Mouse (Mus musculus) MEL (cell line): ENCODE data around the gene Hat1.

Experiments used
- CTCF ChIP-seq, 3 experiments: IDR thresholded peaks in 2 of 3; conservative IDR thresholded peaks in 1 of 3; 2 replicates each; pipeline ENCODE4 v1.5.1; 2011 to 2012; ENCODE audit warnings: low read length in 3 of 3, low read depth in 2 of 3, mild to moderate bottlenecking in 2 of 3, improper control_type of control experiment in 1 of 3, inconsistent platforms in 1 of 3, mixed read lengths in 1 of 3, moderate library complexity in 1 of 3; ENCODE audit not compliant: control insufficient read depth in 1 of 3, insufficient read depth in 1 of 3, poor library complexity in 1 of 3, severe bottlenecking in 1 of 3
- E2F4 ChIP-seq: IDR thresholded peaks from 2 replicates; pipeline ENCODE4 v1.6.1; 2011; ENCODE audit warnings: low read depth, low read length, improper control_type of control experiment, borderline replicate concordance
- GABPA ChIP-seq: IDR thresholded peaks from 2 replicates; pipeline ENCODE4 v1.6.1; 2012; ENCODE audit warnings: low read depth, mild to moderate bottlenecking, inconsistent platforms, low read length, improper control_type of control experiment, moderate library complexity
- MAFK ChIP-seq: IDR thresholded peaks from 2 replicates; pipeline ENCODE4 v1.6.1; 2011; ENCODE audit warnings: low read depth, mild to moderate bottlenecking, low read length, improper control_type of control experiment, borderline replicate concordance
- MAX ChIP-seq: IDR thresholded peaks from 2 replicates; pipeline ENCODE4 v1.6.1; 2011; ENCODE audit warnings: low read length, improper control_type of control experiment
- MEF2A ChIP-seq: IDR thresholded peaks from 2 replicates; pipeline ENCODE4 v1.6.1; 2014; ENCODE audit warnings: low read depth, mild to moderate bottlenecking, inconsistent platforms, low read length, improper control_type of control experiment; ENCODE audit not compliant: poor library complexity, insufficient replicate concordance, severe bottlenecking; ENCODE audit errors: extremely low read depth
- POLR2A ChIP-seq, 2 experiments: IDR thresholded peaks; 2 replicates each; pipeline ENCODE4 v1.6.1; 2011 to 2012; ENCODE audit warnings: low read length in 2 of 2, mild to moderate bottlenecking in 2 of 2, control low read depth in 1 of 2, improper control_type of control experiment in 1 of 2, low read depth in 1 of 2, moderate library complexity in 1 of 2; ENCODE audit not compliant: control insufficient read depth in 1 of 2, insufficient read depth in 1 of 2, poor library complexity in 1 of 2
- SIN3A ChIP-seq: IDR thresholded peaks from 2 replicates; pipeline ENCODE4 v1.6.1; 2012; ENCODE audit warnings: low read length, improper control_type of control experiment, inconsistent platforms
- SMC3 ChIP-seq: IDR thresholded peaks from 2 replicates; pipeline ENCODE4 v1.6.1; 2011; ENCODE audit warnings: low read depth, low read length, improper control_type of control experiment
- TAL1 ChIP-seq: IDR thresholded peaks from 2 replicates; pipeline ENCODE4 v1.6.1; 2012; ENCODE audit warnings: mild to moderate bottlenecking, inconsistent platforms, low read length, moderate library complexity, mixed read lengths
- ZKSCAN1 ChIP-seq: IDR thresholded peaks from 2 replicates; pipeline ENCODE4 v1.6.1; 2012; ENCODE audit warnings: low read depth, mild to moderate bottlenecking, inconsistent platforms, low read length, improper control_type of control experiment, moderate library complexity

DNA sequence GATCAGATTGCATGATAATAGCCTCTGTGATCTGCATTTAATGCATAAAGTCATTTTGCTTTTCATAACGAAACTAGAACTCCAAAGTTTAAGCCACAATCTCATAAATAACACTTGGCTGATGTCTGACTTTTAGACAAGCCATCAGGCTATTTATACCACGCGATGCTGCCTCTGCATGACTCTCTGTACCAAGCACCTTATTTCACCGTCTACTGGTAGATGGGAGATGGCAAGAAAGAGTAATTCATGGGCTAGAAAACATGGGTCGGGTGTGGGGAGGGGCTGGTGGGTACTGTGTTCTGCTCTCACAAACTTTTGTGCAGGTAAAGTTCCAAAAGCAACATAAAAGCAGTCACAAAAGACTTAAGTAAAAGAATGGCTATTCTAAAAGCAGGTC is 48.6 kb upstream of the Hat1 start:
- TF ChIP-seq TAL1 (no peak), MEF2A (no peak), POLR2A (IDR thresholded peaks at IDR 0.05; ENCODE audit: control insufficient read depth in 1 of 2, insufficient read depth in 1 of 2, low read depth in 1 of 2, low read length in 2 of 2, poor library complexity in 1 of 2) (no peak), SMC3 (no peak), CTCF (IDR thresholded peaks at IDR 0.05 in 2 of 3, conservative IDR thresholded peaks at IDR 0.05 in 1 of 3; ENCODE audit: control insufficient read depth in 1 of 3, insufficient read depth in 1 of 3, low read depth in 2 of 3, low read length in 3 of 3, poor library complexity in 1 of 3, severe bottlenecking in 1 of 3) (no peak), ZKSCAN1 (no peak), MAX (no peak), SIN3A (no peak), GABPA (no peak), MAFK (no peak), E2F4 (no peak)
